Mouse (Mus musculus): ENCODE data around the gene Chrm5. TPM values are rescaled to one million over a fixed set of nuclear protein-coding genes. Genes with fewer than 3 reads are reported as not detected.
A peak's percentile ranks its signal among the peaks of the same experiment; 100 is the strongest.

The Chrm5 gene
- not detected in 2 replicates for total RNA-seq (2017)

- ATAC-seq (replicated peaks; ENCODE audit: low read depth, poor library complexity, severe bottlenecking) = no peak
Measured at GRCm38 (mm10) chr2:112480669-112481068, at the start of gene Chrm5. Gene Chrm5, minus strand, starts transcription at chr2:112480769.

DNA sequence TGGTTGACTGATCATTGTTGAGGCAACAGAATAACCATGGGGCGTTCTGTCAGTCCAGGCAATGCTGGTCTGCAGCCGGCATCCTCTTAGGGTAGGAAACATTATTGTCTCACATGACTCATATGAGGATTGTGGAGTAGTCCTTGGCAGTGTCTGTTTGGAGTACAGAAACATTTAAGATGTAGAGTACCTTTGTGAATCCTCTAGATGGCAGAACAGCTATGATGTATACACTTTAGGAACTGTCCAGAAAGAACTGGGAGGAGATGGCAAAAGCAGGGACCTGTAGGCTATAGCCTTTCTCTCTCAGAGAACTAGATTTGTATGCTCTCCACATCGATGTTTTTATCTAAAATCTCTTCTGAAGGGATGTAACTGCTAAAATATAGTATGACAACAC is 46.4 kb upstream of the Chrm5 start:
- no peak for ATAC-seq (replicated peaks; ENCODE audit: low read depth, poor library complexity, severe bottlenecking)

GRCm38 (mm10) chr2:112520526-112521482 is 40.2 kb upstream of the Chrm5 start:
- ATAC-seq (replicated peaks; ENCODE audit: low read depth, poor library complexity, severe bottlenecking) = peak; percentile 54; the same call in 1 of the 2 replicates

- no peak for ATAC-seq (replicated peaks; ENCODE audit: low read depth, poor library complexity, severe bottlenecking)
Measured at GRCm38 (mm10) chr2:112518541-112518940, 38.0 kb upstream of the Chrm5 start.

- ATAC-seq (replicated peaks; ENCODE audit: low read depth, poor library complexity, severe bottlenecking) = no peak
Measured at GRCm38 (mm10) chr2:112517218-112517617, 36.6 kb upstream of the Chrm5 start.

GRCm38 (mm10) chr2:112516728-112517127 is 36.2 kb upstream of the Chrm5 start:
- no peak for ATAC-seq (replicated peaks; ENCODE audit: low read depth, poor library complexity, severe bottlenecking)

DNA sequence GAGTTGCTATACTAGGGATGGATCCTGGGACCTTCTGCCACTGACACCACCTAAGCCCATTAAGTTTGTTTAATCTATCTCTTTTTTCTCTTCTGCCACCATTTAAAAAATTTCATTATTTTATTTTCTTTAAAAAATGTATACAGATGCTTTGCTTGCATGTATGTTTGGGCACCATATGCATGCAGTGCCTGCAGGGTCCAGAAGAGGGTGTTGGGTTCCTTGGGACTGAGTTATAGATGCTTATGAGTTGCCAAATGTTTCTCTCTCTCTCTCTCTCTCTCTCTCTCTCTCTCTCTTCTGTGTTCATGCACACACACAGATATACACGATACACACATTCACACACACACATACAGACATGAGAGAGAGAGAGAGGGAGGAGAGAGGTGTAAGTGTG is 32.5 kb upstream of the Chrm5 start:
- peak; percentile 50 for ATAC-seq (replicated peaks; ENCODE audit: low read depth, poor library complexity, severe bottlenecking)

- peak; percentile 88 for ATAC-seq (replicated peaks; ENCODE audit: low read depth, poor library complexity, severe bottlenecking)
Measured at GRCm38 (mm10) chr2:112510140-112510539, 29.6 kb upstream of the Chrm5 start.

DNA sequence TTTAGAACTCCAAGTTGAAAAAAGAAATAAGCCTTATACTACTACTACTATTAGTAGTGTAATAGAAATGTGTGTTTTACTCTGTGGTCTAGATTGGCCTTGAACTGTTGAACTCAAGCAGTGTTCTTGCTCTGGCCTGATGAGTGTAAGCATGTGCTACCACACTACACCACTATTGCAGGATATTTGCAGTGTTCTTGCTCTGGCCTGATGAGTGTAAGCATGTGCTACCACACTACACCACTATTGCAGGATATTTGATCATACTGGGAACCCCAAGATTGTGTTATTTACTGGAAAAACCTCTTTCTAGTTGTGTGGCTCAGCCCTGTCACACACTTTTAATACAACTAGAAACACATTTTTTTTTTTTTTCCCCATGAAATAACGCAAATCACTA is 26.9 kb upstream of the Chrm5 start:
- ATAC-seq (replicated peaks; ENCODE audit: low read depth, poor library complexity, severe bottlenecking) = peak; percentile 67

GRCm38 (mm10) chr2:112506841-112507435 is 26.4 kb upstream of the Chrm5 start:
- no peak for ATAC-seq (replicated peaks; ENCODE audit: low read depth, poor library complexity, severe bottlenecking)

- no peak for ATAC-seq (replicated peaks; ENCODE audit: low read depth, poor library complexity, severe bottlenecking)
Measured at GRCm38 (mm10) chr2:112503978-112504377, 23.4 kb upstream of the Chrm5 start.

DNA sequence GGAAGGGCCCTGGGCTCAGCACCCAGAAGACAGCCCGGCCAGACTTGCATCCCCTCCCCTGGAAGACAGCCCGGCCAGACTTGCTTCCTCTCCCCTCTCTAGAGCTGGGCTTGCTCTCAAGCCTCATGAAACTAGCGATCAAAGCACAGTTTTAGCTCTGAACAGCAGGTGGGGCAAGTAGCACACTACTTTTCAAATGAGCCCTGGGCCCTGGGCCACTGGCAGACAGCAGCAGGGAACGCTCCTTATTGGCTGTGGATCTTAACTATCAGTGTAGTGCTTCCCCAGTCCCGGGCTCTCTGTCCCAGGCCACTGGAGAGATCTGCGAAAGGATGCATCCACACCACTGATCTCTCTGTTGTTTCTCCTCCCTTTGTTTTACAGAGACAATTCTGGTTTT is 20.6 kb upstream of the Chrm5 start:
- peak; percentile 100 for ATAC-seq (replicated peaks; ENCODE audit: low read depth, poor library complexity, severe bottlenecking)

DNA sequence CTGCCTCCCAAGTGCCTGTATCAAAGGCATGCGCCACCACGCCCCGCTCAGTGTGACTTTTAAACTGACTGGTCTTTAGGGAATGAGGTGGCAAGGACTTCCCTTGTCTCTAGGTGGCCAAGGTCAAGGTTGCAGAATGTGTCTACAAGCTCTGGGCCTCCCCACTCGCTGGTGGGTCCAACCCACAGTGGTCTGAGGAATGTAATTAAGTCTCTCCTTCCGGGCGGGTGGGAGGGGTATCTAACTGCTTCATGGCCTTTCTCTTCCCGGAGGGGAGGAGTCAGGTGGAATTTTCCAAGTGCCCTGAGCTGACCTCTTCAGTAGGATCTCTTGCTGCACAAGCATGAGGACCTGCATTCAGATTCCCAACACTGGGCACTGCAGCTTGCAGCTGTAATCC is 17.3 kb upstream of the Chrm5 start:
- no peak for ATAC-seq (replicated peaks; ENCODE audit: low read depth, poor library complexity, severe bottlenecking)

DNA sequence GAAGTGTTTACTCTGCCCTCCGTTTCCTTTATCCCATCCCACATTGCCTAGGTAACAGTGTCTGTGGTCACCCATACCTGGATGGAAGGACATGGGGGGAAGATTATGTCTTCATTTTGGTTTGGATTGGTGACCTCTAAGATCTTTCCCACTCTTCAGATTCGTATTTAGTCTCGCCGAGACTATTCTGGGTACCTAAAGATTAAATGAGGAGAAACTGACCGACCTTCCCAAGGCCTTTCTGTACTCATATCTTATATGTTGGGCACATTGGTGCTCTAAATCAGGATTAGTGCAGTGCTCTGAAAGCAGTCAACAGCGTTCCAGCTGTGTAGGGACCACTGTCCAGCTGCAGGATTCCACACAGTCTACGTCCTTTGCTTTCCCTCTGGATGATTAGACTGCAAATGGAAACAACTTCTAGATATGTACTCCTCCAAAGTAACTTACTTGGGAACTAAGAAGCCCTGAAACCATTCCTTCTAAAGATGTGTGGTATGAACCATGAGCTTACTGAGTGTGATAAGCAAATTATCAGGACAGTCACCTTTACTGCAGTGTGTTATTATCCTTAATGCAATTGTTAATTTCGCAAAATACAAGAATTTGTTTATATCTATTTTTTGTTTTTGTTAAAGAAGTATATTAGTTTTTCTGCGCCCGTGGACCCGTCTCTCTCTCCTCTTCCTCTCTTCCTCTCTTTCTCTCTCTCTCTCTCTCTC is 13.1 kb upstream of the Chrm5 start:
- peak; percentile 17 for ATAC-seq (replicated peaks; ENCODE audit: low read depth, poor library complexity, severe bottlenecking)

GRCm38 (mm10) chr2:112492856-112493538 is 12.4 kb upstream of the Chrm5 start, which contains the start of gene Aven:
Gene Aven, plus strand, starts transcription at chr2:112492964.
- ATAC-seq (replicated peaks; ENCODE audit: low read depth, poor library complexity, severe bottlenecking) = peak; percentile 69

GRCm38 (mm10) chr2:112492431-112492855 is 11.9 kb upstream of the Chrm5 start:
- peak; percentile 14; the same call in 1 of the 2 replicates for ATAC-seq (replicated peaks; ENCODE audit: low read depth, poor library complexity, severe bottlenecking)

DNA sequence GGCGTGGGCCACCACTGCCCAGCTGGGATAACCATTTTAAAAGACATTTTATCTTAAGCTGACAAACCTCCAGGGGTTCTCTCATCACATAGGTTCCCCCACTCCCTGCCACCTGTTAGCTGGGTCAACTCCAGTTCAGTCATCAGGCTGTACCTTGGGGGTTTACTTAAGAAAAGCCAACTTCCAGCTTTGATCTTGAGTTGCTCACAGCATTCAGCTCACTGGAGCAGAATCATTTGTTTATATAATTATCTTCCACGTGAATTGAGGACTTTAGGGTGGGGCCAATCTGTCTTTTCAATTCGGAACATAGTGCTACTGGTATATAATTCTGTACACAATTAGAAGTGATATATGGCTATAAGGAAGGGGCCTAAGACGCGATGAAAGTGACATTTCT is 11.1 kb upstream of the Chrm5 start:
- ATAC-seq (replicated peaks; ENCODE audit: low read depth, poor library complexity, severe bottlenecking) = no peak

DNA sequence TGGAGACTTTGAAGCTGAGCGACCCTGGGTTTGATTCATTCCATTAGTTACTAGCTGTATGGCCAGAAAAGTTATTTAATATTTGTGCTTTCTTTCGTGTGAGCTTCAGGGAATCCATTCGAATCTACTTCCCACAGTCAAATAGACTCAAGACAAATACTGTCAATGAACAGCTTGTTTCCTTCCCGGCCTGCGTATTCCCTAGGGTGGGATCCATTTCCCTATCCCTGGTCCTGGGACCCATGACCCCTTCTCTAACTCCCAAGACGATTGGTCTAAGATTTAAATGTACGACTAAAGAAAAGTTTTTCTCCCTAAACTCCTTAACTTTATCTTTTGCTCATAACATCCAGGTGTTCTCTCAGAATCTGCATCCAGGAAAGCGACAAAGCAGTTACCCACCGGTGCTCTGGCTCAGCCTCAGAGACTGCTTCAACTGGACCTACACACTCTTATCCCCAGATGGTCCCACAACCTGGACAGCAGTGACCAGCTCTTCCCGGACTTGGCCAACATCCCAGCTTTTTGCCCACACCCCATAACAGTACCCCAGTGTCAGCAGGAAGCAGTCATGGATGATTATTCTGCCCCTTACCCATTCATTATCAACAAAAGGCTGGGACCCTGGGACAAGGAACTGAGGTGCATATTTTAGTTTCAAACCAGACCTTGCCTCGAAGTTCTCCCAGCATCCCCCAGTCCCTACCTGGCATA is 10.1 kb upstream of the Chrm5 start:
- ATAC-seq (replicated peaks; ENCODE audit: low read depth, poor library complexity, severe bottlenecking) = no peak

DNA sequence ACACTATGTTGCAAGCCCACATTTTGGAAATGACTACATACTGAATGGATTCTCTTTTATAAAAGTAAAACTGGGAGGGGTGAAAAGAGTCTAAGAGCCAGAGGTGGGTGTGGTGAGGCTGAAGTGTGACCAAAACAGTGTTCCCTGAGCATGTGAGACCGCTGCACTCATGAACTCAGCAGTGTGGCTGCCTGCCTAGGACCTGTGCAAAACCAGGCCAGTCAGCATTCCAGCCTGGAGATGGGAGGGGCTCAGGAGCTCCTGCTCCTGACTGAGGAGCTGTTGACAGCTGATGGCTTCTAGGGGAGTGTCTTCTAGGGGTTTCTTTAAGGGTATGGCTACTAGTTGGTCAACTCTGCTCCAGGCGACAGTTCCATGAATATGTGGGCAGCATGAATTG is 4.3 kb upstream of the Chrm5 start:
- no peak for ATAC-seq (replicated peaks; ENCODE audit: low read depth, poor library complexity, severe bottlenecking)

GRCm38 (mm10) chr2:112483334-112483651 is 2.7 kb upstream of the Chrm5 start:
- no peak for ATAC-seq (replicated peaks; ENCODE audit: low read depth, poor library complexity, severe bottlenecking)

Data from common myeloid progenitor, adult 5-6 weeks (primary cell).